Mouse (Mus musculus): ENCODE measurements around the gene Gm10277.

Gene Gm10277

GRCm38 (mm10) chr11:77738555-77738954 is 49.0 kb downstream of the Gm10277 start:
- in situ Hi-C loops (cut with MboI; ENCODE audit: unreplicated experiment in 2 of 2) = loop anchor here in 1 of 2 experiments (5.0 kb wide), 1 partner anchor 79 kb away; no protein-coding TSS in a partner anchor

DNA sequence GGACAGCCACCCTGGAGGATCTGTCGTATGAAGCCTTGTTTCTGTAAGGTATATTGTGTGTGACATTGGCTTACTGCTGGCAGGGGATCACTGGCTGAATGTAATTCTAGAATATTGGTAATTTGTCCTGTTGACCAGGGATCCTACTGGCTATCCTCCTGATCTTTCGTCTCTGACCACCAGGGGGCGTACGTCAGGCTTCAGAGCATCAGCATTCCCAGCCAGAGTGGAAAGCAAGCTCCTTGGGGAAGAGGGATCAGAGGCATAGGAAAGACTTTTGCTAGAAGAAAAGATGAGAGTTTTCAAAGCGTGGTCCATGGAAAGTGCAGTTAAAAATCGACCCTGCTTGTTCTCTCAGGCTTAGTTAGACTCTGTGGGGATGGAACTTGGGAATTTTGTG is 50.3 kb downstream of the Gm10277 start:
- in situ Hi-C loops (cut with MboI; ENCODE audit: unreplicated experiment in 2 of 2) = loop anchor here in 1 of 2 experiments (5.0 kb wide), 1 partner anchor 80 kb away; no protein-coding TSS in a partner anchor
